Mouse (Mus musculus): Measurements from ENCODE around the gene Vrtn.

DNA sequence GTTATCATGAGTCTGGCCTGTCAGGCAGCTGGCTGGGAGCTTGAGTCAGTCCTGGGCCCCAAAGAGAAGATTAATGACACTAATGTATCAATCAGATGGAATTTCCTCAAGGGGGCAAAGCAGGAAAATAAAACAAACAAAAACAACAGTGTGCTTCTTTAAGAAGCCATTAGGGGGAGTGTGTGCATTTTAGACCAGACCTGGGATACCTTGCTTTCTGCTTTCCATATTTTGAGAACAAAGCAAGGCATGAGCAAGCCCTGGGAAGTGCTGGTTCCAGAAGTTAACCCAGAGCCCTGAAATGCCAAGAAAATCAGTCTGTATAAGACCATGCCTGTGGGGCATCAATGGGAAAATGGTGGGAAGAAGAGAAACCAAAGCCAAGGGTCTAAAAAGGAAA, 19.8 kb upstream of the Vrtn start:
- TF ChIP-seq POLR2A (IDR thresholded peaks at IDR 0.05; ENCODE audit: extremely low read depth, insufficient read depth, low read length): no peak
- TF ChIP-seq CTCF (IDR thresholded peaks at IDR 0.05; ENCODE audit: low read depth, low read length): no peak

Data from liver, adult 2 months (tissue).